Mouse (Mus musculus): ENCODE measurements at regions not wholly inside any gene's neighbourhood (a gene's known extent, or its start where the extent isn't known, plus 50 kb on each side); places are given as distances from the start of the nearest gene placed in this dataset.
A peak's percentile ranks its signal among the peaks of the same experiment; 100 is the strongest.

DNA sequence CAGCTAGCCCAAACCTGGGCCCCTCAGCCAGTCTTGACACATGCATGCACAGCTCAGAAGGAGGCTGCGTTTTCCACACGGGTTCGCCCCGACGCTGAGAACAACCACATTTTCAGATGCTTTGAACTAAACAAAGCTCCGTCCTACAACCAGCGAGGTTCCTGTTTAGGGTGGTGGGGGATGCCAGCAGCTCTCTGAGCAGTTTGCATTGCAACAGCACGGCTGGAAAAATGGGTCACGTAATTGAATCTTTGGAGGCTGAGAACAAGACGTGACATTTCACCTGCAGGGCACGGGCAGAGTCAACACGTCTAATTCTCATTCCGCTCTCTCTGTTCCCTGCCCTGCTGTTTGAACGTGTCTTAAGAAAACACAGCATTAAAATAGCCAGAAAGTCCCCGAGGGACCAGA is 119.2 kb downstream of the Syk start:
- WGBS: 9% methylated on average over 15 of the region's 15 CpGs
- Histone ChIP-seq H3K4me2 (replicated peaks) (peak overlapping the region; percentile 31; the same call in 1 of the 2 replicates), H3K36me3 (no peaks in the 10 kb centered on the region), H3K27me3 (no peaks in the 10 kb centered on the region), H3K27ac (no peak overlapping the region), H3K9me3 (no peaks in the 10 kb centered on the region), H3K4me3 (no peak overlapping the region), H3K9ac (no peak overlapping the region), H3K4me1 (peaks cover 11% of the 10 kb centered on the region)
- ATAC-seq (ENCODE audit: insufficient number of reproducible peaks, insufficient read depth, low FRiP score, low TSS enrichment): 0 out of 2 replicates have a peak, but pooled peaks have one; percentile 56

DNA sequence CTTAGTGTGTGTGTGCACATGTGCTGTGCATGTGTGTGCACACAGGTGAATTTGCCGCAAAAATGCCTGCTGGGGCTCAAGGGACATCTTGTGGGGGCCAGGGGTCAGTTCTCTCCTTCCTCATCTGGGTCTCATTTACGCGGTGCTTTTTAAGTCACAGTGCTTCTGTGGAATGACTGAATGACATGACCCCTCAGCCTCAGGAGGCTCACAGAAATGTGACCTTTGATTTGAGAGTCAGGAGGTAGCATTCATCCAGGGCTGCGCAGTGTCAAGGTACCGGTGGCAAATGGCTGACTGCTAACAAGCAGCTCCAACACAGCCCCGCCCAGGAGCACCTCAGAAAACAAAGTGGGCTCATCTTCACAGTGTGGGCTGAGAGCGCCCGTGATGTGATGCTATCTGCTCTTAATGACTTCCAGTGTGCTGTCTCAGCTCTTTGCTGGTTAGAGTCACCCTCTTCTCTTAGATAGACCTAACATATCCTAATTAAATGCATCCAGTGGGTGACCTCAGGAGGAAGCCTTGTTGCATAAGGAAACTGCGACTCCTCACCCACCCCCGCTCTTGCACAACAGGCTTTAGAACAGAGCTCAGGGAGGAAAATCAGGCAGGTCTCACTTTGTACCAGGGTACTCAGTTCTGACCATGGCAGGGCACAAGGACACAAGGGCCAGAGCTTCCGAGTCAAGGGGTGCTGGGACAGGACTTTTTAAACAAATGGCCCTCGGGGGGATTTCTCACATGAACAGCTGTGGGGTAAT is 120.6 kb downstream of the Syk start:
- H3K4me3 ChIP-seq: no peak overlapping the region
- H3K27me3 ChIP-seq: no peaks in the 10 kb centered on the region
- H3K9me3 ChIP-seq: no peaks in the 10 kb centered on the region
- H3K27ac ChIP-seq: no peak overlapping the region
- H3K4me1 ChIP-seq: peaks cover 14% of the 10 kb centered on the region
- H3K36me3 ChIP-seq: no peaks in the 10 kb centered on the region
- no peak overlapping the region for H3K9ac ChIP-seq
- ATAC-seq (ENCODE audit: insufficient number of reproducible peaks, insufficient read depth, low FRiP score, low TSS enrichment): no peak
- 21% methylated on average over 12 of the region's 12 CpGs for WGBS
- H3K4me2 ChIP-seq (replicated peaks): no peak overlapping the region

DNA sequence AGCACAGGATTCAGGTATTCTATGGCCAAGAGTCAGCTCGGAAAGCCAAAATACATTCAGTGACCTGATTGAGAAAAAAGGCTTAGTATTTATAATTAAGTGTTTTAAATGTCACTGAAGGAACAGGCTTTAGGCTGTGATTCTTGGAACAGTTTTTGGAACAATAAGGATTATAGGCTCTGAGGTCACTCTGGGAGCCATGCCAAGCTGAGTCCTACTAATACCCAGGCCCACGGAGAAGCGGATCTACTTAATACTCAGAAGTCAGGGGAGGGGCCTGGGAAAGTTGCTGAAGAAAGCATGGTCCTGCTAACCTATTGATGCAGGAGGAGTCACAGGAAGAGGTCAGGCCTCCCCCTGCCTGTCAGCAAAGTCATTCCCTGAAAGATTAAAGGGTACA is 121.7 kb downstream of the Syk start:
- Histone ChIP-seq H3K4me3 (no peak overlapping the region), H3K36me3 (no peaks in the 10 kb centered on the region), H3K9me3 (no peaks in the 10 kb centered on the region), H3K27ac (no peak overlapping the region), H3K4me1 (peaks cover 14% of the 10 kb centered on the region), H3K4me2 (replicated peaks) (no peak overlapping the region), H3K27me3 (no peaks in the 10 kb centered on the region), H3K9ac (no peak overlapping the region)
- 60% methylated on average over 3 of the region's 3 CpGs for WGBS
- no peak for ATAC-seq (ENCODE audit: insufficient number of reproducible peaks, insufficient read depth, low FRiP score, low TSS enrichment)

DNA sequence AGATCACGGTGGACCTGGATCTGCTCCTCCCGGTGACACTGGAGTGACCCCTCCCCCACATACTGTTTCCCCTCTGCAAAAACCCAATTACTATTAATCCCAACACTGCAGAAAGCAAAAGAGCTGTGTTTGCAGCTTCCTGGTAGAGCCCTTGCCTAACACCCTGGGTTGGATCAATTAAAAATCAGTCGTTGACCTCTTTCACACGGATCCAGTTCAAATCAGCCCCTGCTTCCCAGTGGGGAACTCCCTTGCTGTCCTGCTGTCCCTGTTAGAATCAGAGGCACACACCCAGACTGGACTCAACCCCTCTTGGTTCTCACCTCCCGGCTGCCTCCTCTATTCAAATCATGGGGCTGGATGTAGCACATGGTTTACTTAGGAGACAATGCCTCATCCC is 126.6 kb downstream of the Syk start:
- H3K4me2 ChIP-seq (replicated peaks): no peak overlapping the region
- no peaks in the 10 kb centered on the region for H3K9me3 ChIP-seq
- no peak for ATAC-seq (ENCODE audit: insufficient number of reproducible peaks, insufficient read depth, low FRiP score, low TSS enrichment)
- H3K4me1 ChIP-seq: 0 out of 2 replicates have a peak, but pooled peaks cover 5% of the 10 kb centered on the region
- H3K4me3 ChIP-seq: no peak overlapping the region
- no peak overlapping the region for H3K27ac ChIP-seq
- 53% methylated on average over 5 of the region's 5 CpGs for WGBS
- H3K36me3 ChIP-seq: no peaks in the 10 kb centered on the region
- H3K27me3 ChIP-seq: 0 out of 2 replicates have a peak, but pooled peaks cover 7% of the 10 kb centered on the region
- no peak overlapping the region for H3K9ac ChIP-seq

DNA sequence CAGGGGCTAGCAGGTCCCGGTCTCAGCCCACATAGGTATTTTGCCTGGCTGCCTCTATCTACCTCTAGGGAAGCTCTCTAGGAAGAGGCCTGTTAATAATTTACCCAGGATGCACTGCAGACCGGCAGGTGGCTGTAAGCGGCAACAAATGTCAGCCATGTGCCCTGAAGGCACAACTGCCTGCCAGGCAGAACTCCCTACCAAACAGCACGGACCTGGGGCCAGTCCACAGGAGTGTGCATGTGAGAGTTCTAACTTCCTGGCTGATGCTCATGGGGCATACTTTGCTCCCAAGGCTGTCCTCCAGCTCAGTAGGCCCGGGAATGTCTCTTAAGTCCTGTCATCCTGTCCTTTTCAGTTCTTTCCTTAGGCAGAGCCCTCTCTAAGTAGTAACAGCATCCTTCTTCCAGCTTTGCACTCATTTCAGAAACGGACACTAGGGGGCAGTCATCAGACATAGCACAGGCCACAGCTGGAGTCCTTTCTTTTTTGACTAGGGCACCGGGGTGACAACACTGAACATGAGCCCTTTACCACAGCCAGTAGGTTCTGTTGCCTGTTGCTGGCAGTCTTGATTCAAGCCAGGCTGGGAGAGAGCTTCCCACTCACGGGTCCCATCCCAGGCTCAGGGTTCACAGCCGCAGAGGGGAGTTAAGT is 128.9 kb downstream of the Syk start:
- ATAC-seq (ENCODE audit: insufficient number of reproducible peaks, insufficient read depth, low FRiP score, low TSS enrichment): no peak; the same call in 1 of the 2 replicates
- H3K9ac ChIP-seq: no peak overlapping the region
- 0 out of 2 replicates have a peak, but pooled peaks cover 5% of the 10 kb centered on the region for H3K4me1 ChIP-seq
- 26% methylated on average over 9 of the region's 9 CpGs for whole genome bisulfite sequencing
- 0 out of 2 replicates have a peak, but pooled peaks cover 7% of the 10 kb centered on the region for H3K27me3 ChIP-seq
- H3K36me3 ChIP-seq: no peaks in the 10 kb centered on the region
- H3K4me3 ChIP-seq: no peak overlapping the region
- no peaks in the 10 kb centered on the region for H3K9me3 ChIP-seq
- H3K4me2 ChIP-seq (replicated peaks): no peak overlapping the region
- no peak overlapping the region for H3K27ac ChIP-seq

DNA sequence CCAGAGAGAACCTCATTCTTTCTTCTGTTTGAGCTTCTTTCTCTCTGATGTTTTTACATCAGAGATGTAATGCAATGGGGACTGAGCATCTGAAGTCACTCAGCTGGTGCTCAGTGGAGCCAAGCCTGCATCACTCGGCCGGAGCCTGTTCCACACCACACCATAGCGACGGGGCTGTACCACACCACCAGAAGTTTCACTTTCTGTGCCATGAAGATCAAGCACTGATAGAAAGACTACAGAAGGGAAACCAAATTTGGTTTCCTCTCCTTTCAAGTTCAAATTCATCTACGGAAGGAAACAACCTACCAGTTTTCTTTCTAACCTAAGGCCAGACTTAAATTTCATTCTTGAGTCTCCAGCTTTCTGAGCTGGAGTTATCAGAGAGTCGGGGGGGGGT is 138.5 kb downstream of the Syk start:
- Histone ChIP-seq H3K27me3 (no peaks in the 10 kb centered on the region), H3K9me3 (no peaks in the 10 kb centered on the region), H3K9ac (no peak overlapping the region), H3K4me3 (no peak overlapping the region), H3K36me3 (no peaks in the 10 kb centered on the region), H3K4me2 (replicated peaks) (no peak overlapping the region), H3K27ac (no peak overlapping the region), H3K4me1 (no peaks in the 10 kb centered on the region)
- ATAC-seq (ENCODE audit: insufficient number of reproducible peaks, insufficient read depth, low FRiP score, low TSS enrichment): no peak
- 85% methylated on average over 6 of the region's 6 CpGs for WGBS

DNA sequence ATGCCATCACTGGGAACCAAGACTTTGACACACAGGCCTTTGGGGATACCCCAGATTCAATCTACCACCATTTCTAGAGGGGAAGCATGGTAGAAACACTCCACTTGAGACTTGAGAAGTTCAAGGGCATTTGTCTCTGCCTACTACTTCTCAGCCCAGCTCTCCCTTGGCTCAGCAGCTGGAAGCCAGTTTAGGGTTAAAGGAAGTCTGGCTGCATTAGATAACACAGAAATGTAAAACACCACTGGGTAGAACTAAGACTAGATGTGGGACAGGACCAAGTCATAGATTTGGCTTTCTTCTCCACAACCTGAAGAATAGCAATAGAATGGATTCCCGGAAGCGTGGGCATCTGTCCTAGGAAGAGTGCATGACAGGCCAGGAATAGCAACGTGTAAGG is 139.7 kb downstream of the Syk start:
- Histone ChIP-seq H3K4me1 (no peaks in the 10 kb centered on the region), H3K27me3 (no peaks in the 10 kb centered on the region), H3K4me2 (replicated peaks) (no peak overlapping the region), H3K4me3 (no peak overlapping the region), H3K9ac (no peak overlapping the region), H3K27ac (no peak overlapping the region), H3K9me3 (no peaks in the 10 kb centered on the region), H3K36me3 (no peaks in the 10 kb centered on the region)
- WGBS: 87% methylated on average over 3 of the region's 3 CpGs
- no peak for ATAC-seq (ENCODE audit: insufficient number of reproducible peaks, insufficient read depth, low FRiP score, low TSS enrichment)

DNA sequence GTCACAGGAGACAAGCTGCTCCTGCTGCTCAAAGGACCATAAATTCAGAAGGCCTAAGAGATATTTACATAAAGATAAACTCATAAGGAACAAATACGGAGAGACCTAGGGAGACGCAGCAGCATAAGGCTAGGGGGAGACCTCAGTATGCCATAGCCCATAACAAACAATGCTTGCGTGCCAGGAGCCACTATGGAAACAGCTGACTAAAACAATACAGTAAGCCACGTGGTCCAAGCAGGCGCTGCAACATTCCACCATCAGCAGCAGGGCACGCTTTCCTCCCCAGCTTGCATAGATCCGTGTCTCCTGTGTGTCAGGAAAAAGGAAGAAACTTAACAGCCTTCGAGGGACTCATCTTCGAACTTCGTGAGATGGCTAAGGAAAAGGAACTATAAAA is 143.1 kb downstream of the Syk start:
- no peak overlapping the region for H3K4me2 ChIP-seq (replicated peaks)
- no peak overlapping the region for H3K9ac ChIP-seq
- H3K9me3 ChIP-seq: no peaks in the 10 kb centered on the region
- H3K27ac ChIP-seq: no peak overlapping the region
- H3K27me3 ChIP-seq: no peaks in the 10 kb centered on the region
- no peak overlapping the region for H3K4me3 ChIP-seq
- WGBS: 70% methylated on average over 10 of the region's 10 CpGs
- ATAC-seq (ENCODE audit: insufficient number of reproducible peaks, insufficient read depth, low FRiP score, low TSS enrichment): no peak
- no peaks in the 10 kb centered on the region for H3K36me3 ChIP-seq
- H3K4me1 ChIP-seq: 0 out of 2 replicates have a peak, but pooled peaks cover 5% of the 10 kb centered on the region

DNA sequence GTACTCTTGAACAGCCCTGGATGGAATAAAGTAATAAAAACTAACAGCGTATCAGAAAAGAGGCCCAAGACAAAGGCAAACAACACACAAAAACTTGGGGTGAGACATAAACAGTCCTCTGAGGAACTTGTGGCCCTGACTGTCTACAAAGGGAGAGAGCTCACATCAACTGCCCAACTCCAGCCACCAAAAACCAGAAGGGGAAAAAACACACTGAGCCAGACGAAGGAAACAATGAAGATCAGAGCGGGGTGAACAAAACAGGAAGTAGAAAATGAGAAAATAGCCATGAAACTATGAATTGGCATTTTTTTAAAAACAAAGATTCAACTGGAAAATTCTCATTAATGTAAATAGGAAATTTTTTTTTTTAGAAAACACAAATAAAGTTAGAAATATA is 143.6 kb downstream of the Syk start:
- Histone ChIP-seq H3K9me3 (no peaks in the 10 kb centered on the region), H3K4me2 (replicated peaks) (no peak overlapping the region), H3K27me3 (no peaks in the 10 kb centered on the region), H3K4me3 (no peak overlapping the region), H3K27ac (no peak overlapping the region), H3K9ac (no peak overlapping the region), H3K4me1 (0 out of 2 replicates have a peak, but pooled peaks cover 5% of the 10 kb centered on the region), H3K36me3 (no peaks in the 10 kb centered on the region)
- 78% methylated on average over 3 of the region's 3 CpGs for WGBS
- no peak for ATAC-seq (ENCODE audit: insufficient number of reproducible peaks, insufficient read depth, low FRiP score, low TSS enrichment)

DNA sequence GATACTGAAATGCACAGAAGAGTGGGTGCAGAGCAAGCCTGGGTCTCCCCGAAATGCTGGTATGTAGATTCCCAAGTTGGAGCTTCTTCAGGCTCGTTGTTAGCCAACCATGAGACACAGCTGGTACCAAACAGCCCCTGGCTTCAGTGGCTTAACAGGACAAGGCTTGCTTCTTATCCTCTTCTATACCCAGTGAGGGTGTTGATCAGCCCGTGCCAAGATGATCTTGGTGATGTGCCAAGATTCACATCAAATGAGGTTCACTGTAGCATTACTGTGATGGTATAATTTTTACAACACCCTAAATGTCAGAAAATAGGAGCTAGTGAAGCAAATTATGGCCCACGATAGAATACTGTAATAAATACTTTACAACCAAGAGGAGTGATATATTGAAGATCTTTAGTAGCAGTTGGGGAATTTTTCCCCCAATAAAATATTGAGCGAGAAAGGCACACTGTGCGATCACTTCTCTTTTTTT is 152.5 kb downstream of the Syk start:
- no peak overlapping the region for H3K4me2 ChIP-seq (replicated peaks)
- no peak overlapping the region for H3K27ac ChIP-seq
- no peak overlapping the region for H3K4me3 ChIP-seq
- peaks cover 7% of the 10 kb centered on the region for H3K4me1 ChIP-seq
- 90% methylated on average over 6 of the region's 6 CpGs for WGBS
- no peaks in the 10 kb centered on the region for H3K9me3 ChIP-seq
- ATAC-seq (ENCODE audit: insufficient number of reproducible peaks, insufficient read depth, low FRiP score, low TSS enrichment): no peak
- no peak overlapping the region for H3K9ac ChIP-seq
- no peaks in the 10 kb centered on the region for H3K36me3 ChIP-seq
- H3K27me3 ChIP-seq: no peaks in the 10 kb centered on the region

DNA sequence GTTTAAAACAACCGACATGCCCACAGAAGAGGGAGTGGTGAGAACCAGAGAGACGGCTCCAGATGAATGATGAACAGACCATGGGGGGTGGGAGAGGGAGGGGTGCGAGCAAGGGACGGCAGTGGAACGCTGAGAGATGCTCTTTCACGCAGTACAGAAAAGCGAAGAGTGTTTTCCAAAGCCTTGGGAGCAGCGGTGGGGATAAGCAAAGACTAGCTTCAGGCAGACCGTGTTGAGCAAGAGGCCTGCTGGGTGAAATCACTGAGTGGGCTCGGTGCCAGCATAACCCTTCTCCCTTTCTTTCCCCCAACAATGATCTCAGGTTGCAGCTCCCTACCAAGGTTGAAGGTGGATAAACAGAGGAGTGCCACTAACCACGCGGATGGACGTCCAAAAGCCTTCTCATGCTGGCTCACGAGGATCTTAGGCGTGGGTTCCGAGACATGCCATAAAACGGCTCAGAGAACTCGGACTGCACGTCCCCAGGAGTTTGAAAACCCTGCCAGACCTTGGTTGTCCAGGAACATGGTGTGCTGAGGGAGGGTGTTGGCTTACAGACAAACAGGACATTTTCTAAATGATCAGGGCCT is 153.1 kb downstream of the Syk start:
- Histone ChIP-seq H3K9me3 (no peaks in the 10 kb centered on the region), H3K36me3 (no peaks in the 10 kb centered on the region), H3K27ac (no peak overlapping the region), H3K9ac (no peak overlapping the region), H3K27me3 (no peaks in the 10 kb centered on the region), H3K4me1 (peaks cover 5% of the 10 kb centered on the region), H3K4me3 (no peak overlapping the region), H3K4me2 (replicated peaks) (no peak overlapping the region)
- 64% methylated on average over 19 of the region's 19 CpGs for WGBS
- ATAC-seq (ENCODE audit: insufficient number of reproducible peaks, insufficient read depth, low FRiP score, low TSS enrichment): no peak
